Mouse (Mus musculus) adrenal gland, postnatal 10 days (tissue): ENCODE measurements at regions not wholly inside any gene's neighbourhood (a gene's known extent, or its start where the extent isn't known, plus 50 kb on each side); places are given as distances from the start of the nearest gene placed in this dataset.
A peak's percentile ranks its signal among the peaks of the same experiment; 100 is the strongest.
"Not testable (repeated sequence)": the region's sequence is repeated elsewhere in the genome, so short reads cannot be mapped to it uniquely, and the experiment has no call there.

Source experiments
- DNase-seq: peaks from one replicate; pipeline ENCODE4 v3.0.0; 2021; ENCODE audit warnings: mixed read lengths

DNA sequence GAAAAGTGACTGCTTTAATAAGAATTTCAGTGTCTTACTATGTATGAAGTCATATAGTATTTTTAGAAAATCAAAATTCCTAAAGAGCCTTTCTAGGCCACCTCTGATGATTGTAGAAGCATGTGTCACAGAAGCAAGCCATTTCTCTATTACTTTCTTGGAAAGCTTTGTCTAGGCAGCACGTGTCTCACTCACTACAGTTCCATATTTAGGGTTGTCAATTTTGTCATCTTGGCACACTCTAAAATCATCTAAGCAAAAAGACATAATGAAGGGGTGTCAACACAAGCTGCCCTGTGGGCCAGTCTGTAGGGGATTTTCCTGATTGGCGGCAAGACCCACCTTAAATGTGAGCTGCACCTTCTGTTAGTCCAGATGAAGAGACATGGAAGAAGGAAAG, 723.1 kb upstream of the Brinp1 start:
- no peak for DNase-seq

DNA sequence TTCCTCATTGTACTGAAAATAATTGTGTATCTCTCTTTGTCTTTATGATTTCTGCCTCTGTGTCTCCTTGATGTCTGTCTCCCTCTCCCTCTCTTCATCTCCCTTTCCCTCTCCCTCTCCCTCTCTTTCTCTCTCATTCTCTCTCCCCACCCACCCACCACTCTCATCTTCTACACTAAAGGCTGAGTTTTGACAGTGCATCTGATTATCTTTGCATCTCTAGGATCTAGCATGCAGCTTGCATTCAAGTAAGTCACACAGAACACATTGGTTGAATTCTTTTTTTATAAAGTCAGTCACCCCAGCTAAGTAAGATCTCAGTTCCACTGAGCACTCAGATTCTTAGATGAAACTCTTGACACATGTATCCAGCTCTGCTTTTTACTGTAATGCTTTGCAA, 719.3 kb upstream of the Brinp1 start:
- DNase-seq, result no peak

GRCm38 (mm10) chr4:69628908-69629307, 674.7 kb upstream of the Brinp1 start:
- DNase-seq, result no peak

DNA sequence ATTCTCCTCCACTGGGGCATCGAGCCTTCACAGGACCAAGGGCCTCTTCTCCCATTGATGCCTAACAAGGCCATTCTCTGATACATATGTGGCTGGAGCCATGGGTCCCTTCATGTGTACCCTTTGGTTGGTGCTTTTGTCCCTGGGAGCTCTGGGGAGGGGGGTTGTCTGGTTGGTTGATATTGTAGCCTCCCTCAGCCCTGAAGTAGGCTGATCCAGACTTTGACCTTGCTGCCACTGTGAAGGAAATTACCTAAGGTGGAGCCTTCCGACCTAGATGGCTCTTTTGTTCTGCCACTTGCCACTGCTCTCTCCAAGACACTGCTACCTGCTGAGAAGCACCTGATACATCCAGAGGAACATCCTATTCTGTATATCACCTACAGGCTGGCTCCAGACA, 672.2 kb upstream of the Brinp1 start:
- DNase-seq, result not testable (repeated sequence)

DNA sequence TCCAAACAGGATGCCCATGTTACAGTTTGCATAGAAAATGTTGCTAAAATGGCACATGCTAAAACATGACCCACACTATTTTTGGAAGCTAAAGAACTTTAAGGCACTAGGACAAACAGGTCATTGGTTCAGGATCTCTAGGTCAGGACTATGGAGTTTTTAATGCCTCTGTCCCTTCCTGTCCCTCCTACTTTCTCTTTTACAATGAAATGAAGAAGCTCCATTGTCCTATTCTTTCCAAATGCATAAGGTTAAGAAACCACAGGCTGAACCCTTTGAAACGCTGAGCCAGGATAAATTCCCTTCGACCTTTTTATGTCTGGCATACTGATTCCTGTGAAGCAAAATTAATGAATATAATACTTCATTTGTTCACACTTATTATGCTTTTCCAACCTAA, 671.6 kb upstream of the Brinp1 start:
- DNase-seq, result no peak

GRCm38 (mm10) chr4:69621058-69621609, 666.9 kb upstream of the Brinp1 start:
- no peak for DNase-seq

DNA sequence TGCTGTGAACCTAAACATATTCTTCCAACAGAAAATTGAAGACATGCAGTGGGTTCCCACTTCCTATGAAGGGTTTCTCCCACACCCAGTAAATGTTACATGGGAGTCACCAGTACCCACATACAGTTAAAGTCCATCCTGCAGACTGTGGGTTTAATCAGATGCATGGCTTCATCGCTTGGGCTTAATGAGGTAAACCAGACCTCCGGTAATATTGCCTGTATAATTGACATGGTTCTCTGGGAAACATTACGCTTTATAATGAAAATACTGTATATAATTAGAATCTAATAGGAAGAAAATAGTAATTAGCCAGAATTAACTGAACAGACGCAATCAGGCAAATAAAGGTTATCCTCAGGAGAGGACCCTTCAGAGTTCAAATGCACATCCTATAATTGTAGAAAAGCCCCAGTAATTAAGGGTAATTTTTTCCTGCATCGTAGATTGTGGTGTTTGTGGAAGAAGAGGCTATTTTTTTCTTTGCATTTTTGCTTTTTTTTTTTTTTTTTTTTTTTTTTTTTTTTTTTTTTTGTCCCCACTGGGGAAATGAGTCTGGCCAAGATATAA, 664.0 kb upstream of the Brinp1 start:
- no peak for DNase-seq

GRCm38 (mm10) chr4:69614901-69615300, 660.7 kb upstream of the Brinp1 start:
- DNase-seq, result no peak

DNA sequence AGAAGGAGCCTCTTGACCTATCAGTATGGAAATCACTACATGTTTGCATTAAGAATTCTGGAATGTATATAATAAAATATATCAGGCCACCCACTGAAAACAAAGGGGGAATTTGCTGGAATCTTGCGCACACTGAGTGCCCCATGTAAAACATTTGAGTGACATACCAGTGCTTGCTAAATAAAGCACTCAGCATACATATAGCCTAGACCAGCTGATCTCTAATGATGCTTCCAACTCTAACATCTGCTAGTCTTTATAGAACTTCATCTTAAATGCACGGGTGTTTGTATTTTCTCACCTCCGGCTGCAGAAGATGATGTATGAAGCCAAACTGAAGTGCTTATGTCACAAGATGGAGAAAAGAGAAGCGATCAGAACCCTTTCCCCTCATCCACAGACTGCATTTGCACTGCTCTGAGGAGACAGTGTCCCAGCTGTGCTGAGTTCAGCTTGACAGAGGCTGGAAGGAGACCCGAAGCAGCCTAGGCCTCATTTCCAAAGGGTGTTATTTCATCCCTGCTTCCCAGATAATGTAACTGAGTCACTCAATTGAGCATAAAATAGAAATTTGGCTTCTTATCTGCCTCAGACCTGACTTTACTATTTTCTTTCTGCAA, 657.6 kb upstream of the Brinp1 start:
- no peak for DNase-seq

GRCm38 (mm10) chr4:69608885-69609284, 654.7 kb upstream of the Brinp1 start:
- DNase-seq, result no peak

- no peak for DNase-seq
These were observed 642.9 kb upstream of the Brinp1 start for GRCm38 (mm10) chr4:69596992-69597541.

DNA sequence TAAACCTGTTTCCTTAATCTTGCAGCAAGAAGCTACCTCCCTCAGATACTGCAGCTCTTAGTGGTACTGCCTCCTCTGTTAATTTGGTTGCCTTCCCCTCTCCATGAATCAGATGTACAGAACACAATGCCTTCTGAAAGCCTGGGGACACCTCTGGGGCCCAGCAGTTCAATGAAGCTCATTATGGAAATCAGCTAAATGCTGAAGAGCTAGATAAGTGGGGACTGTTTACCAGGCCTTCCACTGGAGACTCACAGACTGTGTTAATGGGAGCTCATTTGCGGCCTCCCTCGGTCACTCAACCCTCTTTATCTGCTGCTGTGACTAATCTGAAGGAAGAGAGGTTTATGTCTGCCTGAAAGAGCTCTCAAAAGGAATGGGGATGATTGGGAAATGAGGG, 639.8 kb upstream of the Brinp1 start:
- DNase-seq, result no peak

DNA sequence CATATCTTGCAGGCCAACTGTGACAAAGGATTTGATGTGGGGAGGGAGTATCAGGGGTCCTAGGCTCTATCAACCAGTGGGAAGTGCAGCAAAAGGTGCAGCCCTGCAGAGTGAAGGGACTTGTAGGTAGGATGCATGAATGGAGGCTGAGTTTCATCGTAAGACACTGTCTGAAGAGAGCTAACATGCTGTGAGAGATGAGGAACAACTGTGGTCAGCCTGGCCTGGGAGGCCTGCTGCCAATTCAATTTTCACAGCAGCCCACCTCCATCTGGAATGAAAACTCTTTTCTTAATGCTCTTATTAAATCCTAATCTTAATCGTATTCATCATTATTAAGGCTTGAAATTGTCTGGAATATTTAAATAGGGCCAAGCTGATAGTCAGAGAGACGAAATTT, 622.1 kb upstream of the Brinp1 start:
- DNase-seq, result no peak

DNA sequence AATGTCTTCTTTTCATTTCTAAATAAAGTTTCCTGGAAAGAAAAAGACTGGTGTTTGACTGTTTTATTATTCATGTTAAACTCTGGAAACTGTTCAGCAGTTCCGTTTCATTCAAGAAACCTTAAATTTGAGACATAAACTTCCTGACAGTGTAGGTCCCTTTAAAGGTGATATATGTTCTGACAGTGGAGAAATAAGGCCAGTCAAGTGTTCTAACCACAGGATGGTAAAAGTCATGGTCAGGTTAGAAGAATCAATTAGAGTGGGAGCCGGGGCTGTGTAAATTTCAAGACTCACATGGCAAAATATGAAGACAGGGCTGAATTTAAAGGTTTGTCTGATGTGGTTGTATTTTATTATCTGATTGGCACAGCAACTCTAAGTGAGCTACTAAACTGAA, 593.9 kb upstream of the Brinp1 start:
- no peak for DNase-seq

GRCm38 (mm10) chr4:69538172-69538908, 584.1 kb upstream of the Brinp1 start:
- DNase-seq, result no peak

GRCm38 (mm10) chr4:69533107-69533506, 578.9 kb upstream of the Brinp1 start:
- DNase-seq, result no peak

GRCm38 (mm10) chr4:69523112-69523511, 568.9 kb upstream of the Brinp1 start:
- no peak for DNase-seq

DNA sequence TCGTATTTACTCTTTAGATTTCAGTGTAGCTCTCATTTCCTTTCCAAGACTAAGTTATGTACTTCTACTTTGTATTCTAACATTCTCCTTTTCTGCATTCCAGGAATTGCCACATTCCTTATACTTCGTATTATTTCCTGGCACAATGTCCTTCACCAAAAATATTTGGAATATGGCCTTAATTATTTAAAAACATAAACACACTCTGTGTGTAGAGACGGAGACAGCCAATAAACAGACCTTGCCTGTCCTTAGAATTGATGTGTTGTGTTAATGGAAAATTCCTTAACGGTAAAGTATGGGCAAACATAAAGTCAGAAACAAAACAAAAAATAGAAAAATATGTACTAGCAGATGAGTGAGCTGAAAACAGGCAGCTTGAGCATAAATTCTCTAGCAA, 554.1 kb upstream of the Brinp1 start:
- DNase-seq, result no peak

DNA sequence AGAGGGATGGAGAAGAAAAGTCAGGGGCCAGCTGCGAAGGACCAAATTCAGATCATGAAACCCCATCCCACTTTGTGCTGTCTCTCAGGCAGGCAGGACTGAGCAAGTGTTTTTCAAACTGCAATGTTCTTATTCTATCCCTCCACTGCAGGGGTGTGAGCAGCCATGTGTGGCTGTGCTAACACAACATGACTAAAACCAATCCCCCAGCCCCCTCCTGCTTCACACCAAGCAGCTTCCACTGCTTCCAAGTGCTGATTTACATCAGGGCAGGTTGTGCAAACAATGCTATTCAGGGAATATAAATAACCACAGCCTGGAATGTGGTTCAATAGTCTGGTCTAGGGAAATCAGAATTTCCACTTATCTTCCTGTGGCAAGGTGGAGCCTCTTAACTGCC, 517.0 kb upstream of the Brinp1 start:
- no peak for DNase-seq

DNA sequence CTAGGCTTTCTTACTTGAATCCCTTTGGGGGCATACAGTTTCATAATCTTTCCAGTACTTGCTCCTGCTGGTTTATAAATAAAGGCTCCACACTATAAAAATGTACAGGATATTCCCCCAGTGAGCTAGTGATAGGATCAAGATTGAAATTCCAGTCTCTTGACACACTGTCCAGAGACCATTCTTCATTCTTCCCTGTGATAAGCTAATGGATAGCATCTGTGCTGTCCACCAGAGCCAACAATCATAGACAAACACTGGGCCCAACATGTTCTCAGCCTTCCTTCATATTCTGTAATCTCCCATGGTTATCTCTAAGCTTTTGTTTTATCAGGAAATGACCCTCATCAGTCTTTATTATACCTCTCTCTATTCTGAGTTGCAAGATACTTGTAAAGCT, 505.8 kb upstream of the Brinp1 start:
- no peak for DNase-seq

- no peak for DNase-seq
These were observed 502.2 kb upstream of the Brinp1 start for GRCm38 (mm10) chr4:69456420-69456819.

DNA sequence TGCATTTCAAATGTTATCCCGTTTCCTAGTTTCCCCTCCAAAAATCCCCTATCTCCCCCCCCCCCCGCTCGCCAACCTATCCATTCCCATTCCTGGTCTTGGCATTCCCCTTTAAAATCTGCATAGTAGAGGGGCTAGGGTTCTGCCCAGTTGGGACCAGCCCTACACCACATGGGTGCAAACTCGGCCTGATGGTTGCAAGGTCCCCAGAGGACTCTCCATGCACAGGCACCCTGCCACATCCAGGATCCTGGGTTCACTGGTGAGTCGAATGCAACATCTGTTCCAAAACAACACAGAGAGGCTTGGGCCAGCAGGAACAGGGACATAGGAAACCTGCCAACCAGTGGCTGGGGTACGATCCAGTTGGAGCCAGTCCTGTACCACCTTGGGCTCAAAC, 492.0 kb upstream of the Brinp1 start:
- no peak for DNase-seq

DNA sequence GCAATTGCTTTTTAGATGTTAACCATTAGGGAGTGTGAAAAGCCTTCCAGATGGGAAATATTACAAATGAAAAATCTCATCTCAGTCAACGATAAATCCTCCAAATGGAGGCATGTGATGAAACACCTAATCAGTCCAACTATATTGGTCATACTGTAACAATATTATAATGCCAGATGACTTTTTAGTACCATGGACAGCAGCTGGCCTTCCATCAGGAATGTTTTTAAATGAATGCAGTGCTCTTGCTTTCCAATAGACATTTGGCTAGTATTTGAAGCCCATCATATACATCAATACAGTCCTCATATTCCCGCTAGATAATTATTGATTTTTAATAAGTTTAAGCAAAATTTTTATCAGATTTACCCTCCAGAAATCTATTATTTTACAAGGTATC, 489.8 kb upstream of the Brinp1 start:
- peak; percentile 6 for DNase-seq
